Mouse (Mus musculus) lung, embryonic 14.5 days (tissue): ENCODE results near the gene Oxtr. TPM values are rescaled to one million over a fixed set of nuclear protein-coding genes. Genes with fewer than 3 reads are reported as not detected.

ENCODE experiments used
- ATAC-seq: fragments of 200-750 bp; cut with Nextera tagmentation; 2 replicates; pipeline ENCODE4 v1.8.0; 2017; ENCODE audit warnings: mild to moderate bottlenecking, moderate TSS enrichment, moderate library complexity; ENCODE audit not compliant: insufficient read depth
- DNase-seq: peaks from one replicate; pipeline ENCODE4 v3.0.0-alpha.2; 2015
- H3K27ac ChIP-seq: fragments of 300-500 bp; sonication (generic); 2 replicates; pipeline ENCODE4 v1.5.1; 2014; ENCODE audit warnings: low read depth, mild to moderate bottlenecking, moderate library complexity
- H3K27me3 ChIP-seq: fragments of 300-500 bp; sonication (generic); 2 replicates; pipeline ENCODE4 v1.6.1; 2014; ENCODE audit warnings: low read length, control low read depth; ENCODE audit not compliant: insufficient read depth
- H3K36me3 ChIP-seq: fragments of 300-500 bp; sonication (generic); 2 replicates; pipeline ENCODE4 v1.6.1; 2014; ENCODE audit warnings: control low read depth; ENCODE audit not compliant: insufficient read depth
- H3K4me1 ChIP-seq: fragments of 300-500 bp; sonication (generic); 2 replicates; pipeline ENCODE4 v1.6.1; 2014; ENCODE audit warnings: antibody characterized with exemption, control low read depth; ENCODE audit not compliant: insufficient read depth
- H3K4me2 ChIP-seq: fragments of 300-500 bp; sonication (generic); 2 replicates; pipeline ENCODE4 v1.6.1; 2014; ENCODE audit warnings: mild to moderate bottlenecking
- H3K4me3 ChIP-seq: fragments of 300-500 bp; sonication (generic); 2 replicates; pipeline ENCODE4 v1.5.1; 2014; ENCODE audit warnings: low read depth, low read length
- H3K9ac ChIP-seq: fragments of 300-500 bp; sonication (generic); 2 replicates; pipeline ENCODE4 v1.6.1; 2014
- H3K9me3 ChIP-seq: fragments of 300-500 bp; sonication (generic); 2 replicates; pipeline ENCODE4 v1.6.1; 2016; ENCODE audit warnings: low read depth, low read length, control low read depth
- CTCF ChIP-seq: IDR thresholded peaks from 2 replicates; pipeline ENCODE4 v1.5.1; 2016; ENCODE audit warnings: antibody characterized with exemption, low read depth
- WGBS: fragments of 180-500 bp; shearing (Covaris S2); extraction: QIAGEN DNeasy Blood & Tissue Kit; methylation state at CpG from one replicate; pipeline ENCODE4 v1.1.7; 2014; 5-methylcytosine and 5-hydroxymethylcytosine counted together
- polyA plus RNA-seq: library from polyadenylated mRNA; unstranded; fragments of >200 nt; fragmentation: Nextera tagmentation; extraction: Ambion mirVana; gene quantifications from 2 replicates; pipeline ENCODE4 v1.2.1, GENCODE M21; 2014

Oxtr gene
- polyA plus RNA-seq, 1 experiment from 2014 or later: 0.14 TPM

DNA sequence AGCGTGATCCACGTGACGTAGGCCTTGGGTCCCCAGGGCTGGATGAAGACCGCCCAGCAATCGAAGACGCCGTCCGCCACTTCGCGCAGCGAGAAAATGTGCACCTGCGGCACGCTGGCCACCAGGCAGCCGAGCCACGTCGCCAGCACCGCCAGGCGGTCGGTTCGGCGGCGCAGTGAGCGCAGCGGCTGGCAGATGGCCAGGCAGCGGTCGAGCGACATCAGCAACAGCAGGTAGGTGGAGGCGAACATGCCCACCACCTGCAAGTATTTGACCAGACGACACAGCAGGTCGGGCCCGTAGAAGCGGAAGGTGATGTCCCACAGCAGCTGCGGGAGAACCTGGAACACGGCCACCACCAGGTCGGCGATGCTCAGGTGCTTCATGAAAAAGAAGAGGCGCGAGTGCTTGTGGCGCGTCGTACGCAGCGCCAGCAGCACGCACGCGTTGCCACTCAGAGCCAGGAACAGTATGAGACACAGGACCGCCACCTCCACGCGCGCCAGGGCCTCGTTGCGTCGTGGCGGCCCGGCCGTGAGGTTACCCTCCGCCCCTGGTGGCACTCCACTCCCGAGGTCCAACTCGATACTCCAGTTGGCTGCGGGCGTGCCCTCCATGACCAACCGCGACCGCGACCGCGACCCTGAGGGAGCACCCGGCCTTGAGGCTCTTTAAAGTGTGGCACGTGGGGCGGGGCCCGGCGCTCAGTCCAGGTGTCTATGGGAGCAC is 398 bp downstream of the Oxtr start:
- peak; percentile 51 for DNase-seq
- no peak for TF ChIP-seq CTCF
- H3K9ac ChIP-seq: no peak overlapping the region

DNA sequence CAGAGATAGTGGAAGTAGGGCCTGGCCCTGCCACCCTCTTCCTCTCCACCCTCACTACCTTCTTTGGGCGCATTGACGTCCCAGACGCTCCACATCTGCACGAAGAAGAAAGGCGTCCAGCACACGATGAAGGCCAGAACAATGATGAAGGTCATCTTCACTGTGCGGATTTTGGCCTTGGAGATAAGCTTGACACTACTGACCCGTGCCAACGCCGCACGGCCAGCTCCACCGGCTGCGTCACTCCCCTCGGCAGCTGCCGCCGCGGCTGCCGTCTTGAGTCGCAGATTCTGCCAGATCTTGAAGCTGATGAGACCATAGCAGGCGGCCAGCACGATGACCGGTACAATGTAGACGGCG is 942 bp downstream of the Oxtr start:
- H3K4me1 ChIP-seq: no peaks in the 10 kb centered on the region
- H3K27me3 ChIP-seq: peaks cover 40% of the 10 kb centered on the region
- ATAC-seq (no peak), DNase-seq (no peak)
- H3K9me3 ChIP-seq: no peaks in the 10 kb centered on the region
- 30% methylated on average over 24 of the region's 24 CpGs for WGBS
- no peak for TF ChIP-seq CTCF
- peak overlapping the region; percentile 70 for H3K4me2 ChIP-seq
- H3K36me3 ChIP-seq: no peaks in the 10 kb centered on the region
- H3K9ac ChIP-seq: no peak overlapping the region
- peak overlapping the region; percentile 31 for H3K4me3 ChIP-seq
- no peak overlapping the region for H3K27ac ChIP-seq

More for the DNA sequence above, 398 bp downstream of the Oxtr start:
- Histone ChIP-seq H3K36me3 (no peaks in the 10 kb centered on the region), H3K9me3 (no peaks in the 10 kb centered on the region), H3K4me3 (peak overlapping the region; percentile 31), H3K4me1 (no peaks in the 10 kb centered on the region), H3K27ac (no peak overlapping the region), H3K4me2 (peak overlapping the region; percentile 70), H3K27me3 (peaks cover 40% of the 10 kb centered on the region)
- peak; percentile 31; the same call in 1 of the 2 replicates for ATAC-seq
- 4% methylated on average over 72 of the region's 72 CpGs for WGBS

DNA sequence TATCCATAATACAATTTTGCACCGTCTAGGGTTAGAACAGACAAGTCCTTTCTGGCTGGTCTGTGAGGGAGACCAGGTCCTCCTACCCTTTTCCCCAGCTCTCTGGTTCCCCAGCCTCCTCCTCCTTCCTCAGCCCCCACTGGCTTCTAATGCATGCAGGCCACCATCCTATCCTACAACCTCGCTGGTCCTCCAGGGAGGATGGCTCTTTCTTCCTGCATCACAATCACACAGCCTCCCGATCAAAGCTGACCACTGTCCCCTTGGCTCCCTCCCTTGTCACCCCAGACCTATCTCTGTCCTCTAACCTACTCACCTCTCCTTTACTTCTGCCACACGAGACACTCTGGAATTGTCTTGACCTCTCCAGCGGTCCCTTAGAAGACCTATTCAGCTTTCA is 1.8 kb downstream of the Oxtr start:
- peaks cover 40% of the 10 kb centered on the region for H3K27me3 ChIP-seq
- no peaks in the 10 kb centered on the region for H3K36me3 ChIP-seq
- 78% methylated on average over 5 of the region's 5 CpGs for WGBS
- H3K9me3 ChIP-seq: no peaks in the 10 kb centered on the region
- H3K4me2 ChIP-seq: no peak overlapping the region
- no peak overlapping the region for H3K27ac ChIP-seq
- no peak for ATAC-seq
- H3K4me3 ChIP-seq: no peak overlapping the region
- no peaks in the 10 kb centered on the region for H3K4me1 ChIP-seq
- no peak for TF ChIP-seq CTCF
- H3K9ac ChIP-seq: no peak overlapping the region
- DNase-seq: no peak

- Histone ChIP-seq H3K4me3 (no peak overlapping the region), H3K9ac (no peak overlapping the region), H3K27me3 (peaks cover 25% of the 10 kb centered on the region), H3K4me2 (no peak overlapping the region), H3K4me1 (no peaks in the 10 kb centered on the region), H3K36me3 (no peaks in the 10 kb centered on the region), H3K9me3 (no peaks in the 10 kb centered on the region), H3K27ac (no peak overlapping the region)
- peak; percentile 67 for DNase-seq
- ATAC-seq: no peak
- WGBS: 5% methylated on average over 4 of the region's 4 CpGs
- peak; percentile 82 for TF ChIP-seq CTCF
Observed at GRCm38 (mm10) chr6:112484316-112484715, 5.4 kb downstream of the Oxtr start.

DNA sequence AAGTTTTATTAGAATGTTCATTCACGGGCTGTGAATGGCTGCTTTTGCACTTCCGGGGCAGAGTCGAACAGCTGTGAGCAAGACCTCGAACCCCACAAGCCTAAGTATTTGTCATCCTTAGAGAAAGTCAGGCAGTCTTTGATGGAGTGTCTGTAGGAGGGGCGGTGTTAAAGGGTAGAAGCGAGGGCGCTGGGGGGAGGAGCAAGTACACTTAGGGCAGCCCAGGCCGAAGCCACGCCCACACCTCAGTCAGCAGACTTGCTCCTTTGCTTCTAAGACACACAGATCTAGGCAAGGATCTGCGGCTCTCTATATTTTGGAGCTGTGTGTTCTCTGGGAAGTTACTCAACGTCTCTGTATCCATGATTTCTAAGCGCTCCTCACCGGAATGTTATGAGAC is 9.9 kb downstream of the Oxtr start:
- 43% methylated on average over 13 of the region's 13 CpGs for WGBS
- Histone ChIP-seq H3K9me3 (no peaks in the 10 kb centered on the region), H3K4me3 (no peak overlapping the region), H3K9ac (no peak overlapping the region), H3K27me3 (no peaks in the 10 kb centered on the region), H3K36me3 (no peaks in the 10 kb centered on the region), H3K4me1 (no peaks in the 10 kb centered on the region), H3K4me2 (no peak overlapping the region), H3K27ac (no peak overlapping the region)
- DNase-seq (peak; percentile 17), ATAC-seq (peak; percentile 50; the same call in 1 of the 2 replicates)
- TF ChIP-seq CTCF: no peak

DNA sequence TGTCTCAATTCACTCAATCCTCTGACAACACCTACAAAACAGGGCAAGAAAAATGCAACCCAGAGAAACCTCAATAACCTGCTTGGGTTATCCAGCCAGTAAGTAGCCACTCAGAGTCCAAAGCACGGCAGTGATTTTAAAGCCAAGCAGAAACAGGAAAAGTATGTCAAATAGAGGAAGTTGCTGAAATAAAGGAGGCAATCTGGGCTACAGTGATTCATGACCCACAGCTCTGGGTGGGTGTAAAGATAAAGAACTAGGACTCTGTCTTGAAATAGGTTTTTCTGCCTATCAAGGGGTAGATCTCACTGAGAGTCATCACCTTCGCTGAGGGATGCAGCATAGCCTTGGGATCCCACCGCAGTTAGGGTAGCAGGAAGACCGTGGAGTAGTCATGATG is 18.1 kb downstream of the Oxtr start:
- ATAC-seq (no peak), DNase-seq (no peak)
- H3K27me3 ChIP-seq: no peaks in the 10 kb centered on the region
- H3K4me3 ChIP-seq: no peak overlapping the region
- no peak overlapping the region for H3K27ac ChIP-seq
- H3K9ac ChIP-seq: no peak overlapping the region
- TF ChIP-seq CTCF: no peak
- no peaks in the 10 kb centered on the region for H3K9me3 ChIP-seq
- H3K4me2 ChIP-seq: no peak overlapping the region
- WGBS: 79% methylated on average over 4 of the region's 4 CpGs
- no peaks in the 10 kb centered on the region for H3K36me3 ChIP-seq
- H3K4me1 ChIP-seq: no peaks in the 10 kb centered on the region

DNA sequence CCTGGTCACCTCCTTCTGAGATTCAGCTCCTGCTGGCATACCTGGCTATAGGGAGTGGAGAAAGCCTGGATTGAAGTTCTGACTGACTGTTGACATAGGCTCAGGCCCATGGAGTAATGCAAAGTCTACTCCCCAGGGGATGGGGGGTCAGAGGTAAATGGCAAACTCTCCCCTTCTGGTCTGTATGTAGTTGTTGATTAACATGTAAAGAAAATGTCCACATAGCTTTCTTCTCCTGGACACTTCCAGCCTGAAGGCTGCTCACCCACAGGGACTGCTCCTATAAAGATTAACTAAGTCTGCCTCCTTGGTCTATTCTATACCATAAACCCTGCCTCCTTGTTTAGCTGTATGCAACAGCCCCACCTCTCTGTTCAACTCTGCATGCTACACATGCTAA is 23.7 kb downstream of the Oxtr start:
- Histone ChIP-seq H3K9me3 (no peaks in the 10 kb centered on the region), H3K4me3 (no peak overlapping the region), H3K36me3 (no peaks in the 10 kb centered on the region), H3K27ac (no peak overlapping the region), H3K4me2 (no peak overlapping the region), H3K9ac (no peak overlapping the region), H3K4me1 (no peaks in the 10 kb centered on the region), H3K27me3 (no peaks in the 10 kb centered on the region; the same call in 1 of the 2 replicates)
- TF ChIP-seq CTCF: no peak
- DNase-seq: no peak
- ATAC-seq: no peak

DNA sequence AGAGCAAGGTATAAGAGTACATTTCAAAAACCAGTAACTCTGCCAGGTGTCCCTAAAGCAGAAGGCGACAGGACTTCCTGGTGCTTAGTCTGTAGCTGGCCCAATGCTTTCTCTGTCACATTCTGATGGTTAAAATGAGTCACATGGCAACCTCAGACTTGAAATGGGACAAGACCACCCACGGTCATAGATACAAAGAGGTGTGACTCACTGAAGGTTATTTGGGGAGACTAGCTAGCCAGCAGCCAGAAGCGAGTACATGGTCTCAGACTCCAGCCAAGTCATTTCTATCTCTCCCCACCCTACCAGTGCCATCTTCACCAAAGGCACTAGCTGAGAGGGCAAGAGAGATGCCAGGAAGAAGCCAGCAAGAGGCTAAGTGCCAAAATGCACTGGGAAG is 24.3 kb downstream of the Oxtr start:
- Histone ChIP-seq H3K36me3 (no peaks in the 10 kb centered on the region), H3K4me1 (no peaks in the 10 kb centered on the region), H3K27ac (no peak overlapping the region), H3K27me3 (no peaks in the 10 kb centered on the region; the same call in 1 of the 2 replicates), H3K9me3 (no peaks in the 10 kb centered on the region), H3K9ac (no peak overlapping the region), H3K4me2 (no peak overlapping the region), H3K4me3 (no peak overlapping the region)
- no peak for TF ChIP-seq CTCF
- ATAC-seq: no peak
- DNase-seq: no peak
- WGBS: 78% methylated on average over 3 of the region's 3 CpGs
